Mouse (Mus musculus) cerebellum, adult 2 months (tissue): ENCODE measurements around the gene Slit3. TPM values are rescaled to one million over a fixed set of nuclear protein-coding genes. Genes with fewer than 3 reads are reported as not detected.

ENCODE experiments used
- DNase-seq, 2 experiments: peaks; one replicate each; pipeline ENCODE4 v3.0.0; 2021
- H3K27ac ChIP-seq: fragments of 200-500 bp; 2 replicates; pipeline ENCODE4 v1.5.1; 2012; ENCODE audit warnings: low read length, control low read depth, inconsistent platforms; ENCODE audit not compliant: insufficient read depth
- H3K27me3 ChIP-seq: fragments of 200-500 bp; 2 replicates; pipeline ENCODE4 v1.6.1; 2012; ENCODE audit warnings: inconsistent platforms, mild to moderate bottlenecking, low read length, moderate library complexity; ENCODE audit not compliant: control insufficient read depth, insufficient read depth
- H3K4me1 ChIP-seq: fragments of 200-500 bp; 2 replicates; pipeline ENCODE4 v1.6.1; 2011; ENCODE audit warnings: low read length; ENCODE audit not compliant: control insufficient read depth, insufficient read depth
- H3K4me3 ChIP-seq: fragments of 200-500 bp; replicated peaks from 2 replicates; pipeline ENCODE3; 2011; ENCODE audit warnings: mild to moderate bottlenecking, low read depth, low read length, control low read depth; ENCODE audit not compliant: insufficient read depth
- CTCF ChIP-seq: fragments of 200-500 bp; IDR thresholded peaks from 2 replicates; pipeline ENCODE4 v1.5.1; 2011; ENCODE audit warnings: low read depth, mild to moderate bottlenecking, control low read depth, low read length, moderate library complexity, borderline replicate concordance; ENCODE audit not compliant: insufficient read depth
- POLR2A ChIP-seq: fragments of 200-500 bp; IDR thresholded peaks from 2 replicates; pipeline ENCODE4 v1.6.1; 2011; ENCODE audit warnings: low read length, control low read depth, borderline replicate concordance; ENCODE audit not compliant: insufficient read depth
- WGBS: fragments of 180-500 bp; shearing (Covaris S2); methylation state at CpG from one replicate; pipeline ENCODE4 v1.1.7; 2018; 5-methylcytosine and 5-hydroxymethylcytosine counted together
- polyA plus RNA-seq: library from polyadenylated mRNA; depleted of rRNA; stranded (reverse); fragments of >200 nt; gene quantifications from 2 replicates; pipeline ENCODE4 v1.2.3, GENCODE M21; 2012

Gene Slit3
- polyA plus RNA-seq, 1 experiment, result 10.0 TPM

DNA sequence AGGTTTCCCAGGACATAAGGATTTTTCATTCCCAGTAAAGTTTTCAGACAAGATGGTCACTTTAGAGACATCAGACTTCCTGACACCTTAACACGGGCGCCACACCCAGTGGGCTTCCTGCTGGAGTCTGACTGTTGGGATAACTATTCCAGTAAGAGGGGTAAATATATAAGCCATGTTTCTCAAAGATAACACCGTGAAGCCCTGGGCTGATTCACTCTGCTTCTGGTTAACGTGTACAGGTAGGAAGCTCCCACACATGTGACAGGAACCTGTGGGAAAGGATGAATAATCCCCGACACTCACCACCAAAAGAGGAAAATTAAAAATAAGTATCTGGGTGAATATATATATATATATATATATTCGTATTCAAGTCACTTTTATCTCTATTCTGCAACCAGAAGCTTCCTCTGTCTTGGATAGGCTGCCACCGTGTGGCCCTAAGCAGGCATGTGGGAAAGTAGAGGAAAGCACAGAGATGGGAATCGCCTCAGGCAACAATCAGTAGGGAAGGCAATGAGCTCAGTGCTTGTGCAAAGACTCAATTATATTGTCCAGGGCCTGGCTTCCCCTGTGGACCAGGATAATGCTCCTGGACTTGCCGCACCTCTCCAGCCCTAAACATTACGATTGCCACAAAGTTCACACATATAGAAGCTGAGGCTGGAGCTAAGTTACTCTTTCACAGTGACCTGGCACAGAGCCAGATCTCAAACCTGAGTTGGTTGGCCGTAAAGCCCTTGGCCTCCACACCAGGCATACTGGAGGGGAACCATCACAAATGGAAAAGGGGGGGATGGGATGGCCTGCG, 286.5 kb downstream of the Slit3 start:
- Histone ChIP-seq H3K4me3 (no peak overlapping the region), H3K4me1 (peaks cover 6% of the 10 kb centered on the region), H3K27me3 (no peaks in the 10 kb centered on the region), H3K27ac (no peak overlapping the region)
- peak; percentile 89 for TF ChIP-seq CTCF
- TF ChIP-seq POLR2A, result no peak
- WGBS, result 35% methylated on average over 12 of the region's 12 CpGs
- DNase-seq, result peak; percentile 84 to 86

DNA sequence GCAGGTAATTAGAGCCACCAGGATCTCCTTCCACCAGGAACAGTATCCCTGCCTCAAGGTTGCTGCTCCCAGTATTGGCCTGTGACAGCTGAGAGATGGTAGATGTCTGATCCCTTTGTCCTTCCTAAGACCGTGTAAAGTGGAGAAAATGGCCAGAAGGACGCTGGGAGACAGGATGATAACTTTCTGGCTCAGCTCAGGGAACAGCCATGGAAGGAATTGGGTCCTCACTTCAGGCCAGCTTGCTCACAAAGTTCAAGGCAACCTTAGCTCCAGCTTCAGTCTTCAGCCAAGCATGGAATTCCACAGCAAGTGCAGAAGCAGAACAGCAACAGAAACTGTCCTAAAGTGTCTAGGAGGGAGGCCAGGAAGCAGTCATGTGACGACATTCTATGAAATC, 289.4 kb downstream of the Slit3 start:
- Histone ChIP-seq H3K27ac (no peak overlapping the region), H3K4me3 (no peak overlapping the region), H3K4me1 (peaks cover 6% of the 10 kb centered on the region), H3K27me3 (no peaks in the 10 kb centered on the region)
- WGBS, result 71% methylated on average over 3 of the region's 3 CpGs
- no peak for TF ChIP-seq POLR2A
- no peak for TF ChIP-seq CTCF
- no peak for DNase-seq

DNA sequence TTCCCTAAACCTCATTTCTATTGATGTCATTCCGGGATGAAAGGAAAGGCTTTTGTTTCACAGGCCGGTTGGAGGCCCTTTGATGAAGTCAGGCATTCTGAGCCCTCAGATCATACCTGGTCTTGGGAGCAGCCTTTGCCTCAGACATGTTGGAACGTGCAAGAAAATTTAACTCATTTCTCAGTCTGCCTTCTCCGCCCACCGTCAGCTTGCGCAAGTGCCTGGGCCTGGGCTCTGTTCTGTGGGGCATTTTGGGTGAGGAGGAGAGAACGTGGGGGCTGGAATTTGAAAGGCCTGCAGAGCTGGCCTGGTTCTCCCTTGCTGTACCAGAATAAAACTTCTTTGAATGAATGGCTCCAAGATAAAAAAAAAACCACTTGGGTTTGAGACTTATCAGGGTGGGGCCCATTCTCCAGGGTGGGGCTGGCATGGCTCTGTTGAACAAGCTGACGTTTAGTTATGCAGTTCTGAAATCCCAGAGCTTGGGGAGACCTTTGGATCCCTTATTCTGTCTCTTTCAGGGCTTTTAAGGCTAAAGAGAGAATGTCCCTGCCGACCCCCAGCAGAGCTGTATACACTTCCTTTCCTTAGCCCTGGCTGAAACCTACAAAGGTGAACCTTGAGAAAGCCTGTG, 294.9 kb downstream of the Slit3 start:
- Histone ChIP-seq H3K4me3 (no peak overlapping the region), H3K27me3 (no peaks in the 10 kb centered on the region), H3K27ac (no peak overlapping the region), H3K4me1 (peaks cover 9% of the 10 kb centered on the region)
- 86% methylated on average over 9 of the region's 9 CpGs for WGBS
- TF ChIP-seq CTCF, result no peak
- no peak for TF ChIP-seq POLR2A
- no peak for DNase-seq

DNA sequence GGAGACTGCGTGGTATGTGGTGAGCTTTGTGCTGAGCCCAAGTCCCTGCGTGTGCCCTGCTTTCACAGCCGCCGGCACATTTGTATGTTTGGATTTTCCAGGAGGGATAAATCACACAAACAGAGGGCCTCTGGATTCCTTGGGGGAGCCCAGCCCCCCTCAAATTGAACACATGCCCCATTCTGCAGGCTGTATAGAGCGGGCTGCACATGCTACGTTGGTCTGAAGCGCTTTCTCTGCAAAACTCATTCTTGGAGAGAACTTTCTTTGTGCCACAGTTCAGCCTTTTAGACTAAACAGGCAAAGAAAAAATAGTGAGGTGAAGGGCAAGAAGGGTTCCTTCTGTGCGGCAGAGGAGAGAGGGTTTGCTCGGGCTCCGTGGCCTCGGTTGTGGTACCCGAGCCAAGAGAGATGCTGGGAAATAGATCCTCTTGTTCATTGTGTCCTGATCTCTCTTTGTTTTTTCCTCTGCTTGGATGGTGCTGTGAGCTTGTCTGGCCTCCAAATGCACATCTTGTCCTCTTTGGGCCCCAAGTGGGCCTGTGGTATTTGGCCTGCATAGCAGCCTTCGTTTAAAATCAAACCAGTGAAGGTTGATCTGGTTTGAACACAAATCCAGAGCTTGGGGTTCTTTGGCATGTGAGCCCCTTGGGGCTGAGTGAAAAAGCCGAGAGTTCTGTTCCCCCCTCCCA, 295.5 kb downstream of the Slit3 start:
- DNase-seq, result peak in 1 of 2 experiments; percentile 17
- TF ChIP-seq POLR2A (no peak), CTCF (no peak)
- Histone ChIP-seq H3K27ac (no peak overlapping the region), H3K27me3 (no peaks in the 10 kb centered on the region), H3K4me1 (peaks cover 9% of the 10 kb centered on the region), H3K4me3 (no peak overlapping the region)
- WGBS, result 57% methylated on average over 14 of the region's 14 CpGs

DNA sequence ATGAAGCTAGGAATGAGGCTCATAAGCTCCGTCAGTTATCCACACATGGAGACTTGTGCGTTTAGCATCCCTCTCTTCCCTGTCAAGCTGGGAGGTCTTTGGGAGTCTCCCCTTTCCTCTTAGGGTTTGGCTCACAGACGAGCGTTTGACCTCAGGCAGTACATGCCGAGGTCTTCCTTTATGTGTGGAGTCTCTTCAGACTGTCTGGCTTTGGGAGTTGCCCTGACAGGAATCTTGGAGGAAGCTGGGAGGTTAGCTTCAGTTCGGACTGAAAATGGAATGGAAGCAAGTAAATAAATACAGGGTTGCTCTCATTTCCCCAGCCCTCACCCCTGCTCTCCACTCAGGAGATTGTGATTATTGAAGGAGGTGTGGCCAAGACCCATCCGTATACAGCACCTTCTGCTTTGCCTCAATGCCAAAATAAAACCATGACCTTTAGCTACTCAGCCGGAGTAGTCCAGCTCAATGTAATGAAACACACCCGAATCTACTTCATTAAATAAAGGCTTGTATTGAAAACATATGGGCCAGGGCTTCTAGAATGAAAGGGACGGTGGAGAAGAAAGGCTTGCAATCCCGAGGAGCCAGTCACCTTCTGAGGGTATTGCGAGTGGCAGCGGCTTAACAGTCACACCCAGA, 297.0 kb downstream of the Slit3 start:
- no peak for DNase-seq
- no peaks in the 10 kb centered on the region for H3K27me3 ChIP-seq
- TF ChIP-seq POLR2A, result no peak
- TF ChIP-seq CTCF, result no peak
- H3K4me3 ChIP-seq, result no peak overlapping the region
- peaks cover 9% of the 10 kb centered on the region for H3K4me1 ChIP-seq
- no peak overlapping the region for H3K27ac ChIP-seq
- 79% methylated on average over 13 of the region's 13 CpGs for whole genome bisulfite sequencing

DNA sequence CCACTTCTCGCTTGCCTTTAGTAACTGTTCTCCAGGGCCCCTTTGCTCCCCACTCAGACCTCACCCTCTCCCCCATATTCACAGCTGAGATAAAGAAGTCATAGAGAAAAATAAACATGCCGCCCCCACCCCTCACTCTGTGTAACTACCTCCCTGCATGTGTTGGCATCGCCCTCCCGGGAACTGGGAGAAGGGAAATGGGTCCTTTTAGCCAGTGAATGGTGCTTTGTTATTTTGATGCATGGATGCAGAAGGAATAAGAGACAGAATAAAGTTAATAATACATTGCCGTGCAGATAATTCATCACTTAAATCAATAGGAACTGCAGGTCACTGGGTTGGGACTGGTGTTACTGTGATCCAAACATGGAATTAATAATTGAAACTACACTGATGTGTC, 298.0 kb downstream of the Slit3 start:
- no peak overlapping the region for H3K4me3 ChIP-seq

DNA sequence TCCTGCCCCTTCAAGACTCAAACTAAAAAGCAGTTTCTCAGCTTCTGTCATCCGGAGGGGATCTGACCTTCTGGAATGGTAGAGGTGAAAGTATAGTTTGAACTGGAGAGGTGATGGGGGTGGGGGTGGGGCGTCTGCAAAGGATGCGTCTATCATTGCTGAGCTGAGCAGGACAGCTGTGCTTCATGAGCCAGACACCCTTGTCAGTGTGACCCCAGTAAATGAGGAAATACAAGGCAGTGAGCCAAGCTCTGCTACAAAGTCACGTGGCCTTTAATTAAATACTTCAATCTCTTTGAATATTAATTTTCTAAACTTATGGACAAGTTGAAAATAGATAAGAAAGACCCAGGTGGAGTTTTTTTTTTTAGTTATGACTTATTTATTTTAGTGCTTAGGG, 300.7 kb downstream of the Slit3 start:
- Histone ChIP-seq H3K27ac (no peak overlapping the region), H3K4me1 (peaks cover 9% of the 10 kb centered on the region), H3K27me3 (no peaks in the 10 kb centered on the region), H3K4me3 (no peak overlapping the region)
- 65% methylated on average over 4 of the region's 4 CpGs for WGBS
- no peak for DNase-seq
- no peak for TF ChIP-seq POLR2A
- no peak for TF ChIP-seq CTCF

More for the DNA sequence above, 298.0 kb downstream of the Slit3 start:
- no peak for TF ChIP-seq CTCF
- no peak for TF ChIP-seq POLR2A
- no peak for DNase-seq
- H3K27ac ChIP-seq, result no peak overlapping the region
- H3K4me1 ChIP-seq, result peaks cover 9% of the 10 kb centered on the region
- H3K27me3 ChIP-seq, result no peaks in the 10 kb centered on the region
- 87% methylated on average over 5 of the region's 5 CpGs for WGBS

DNA sequence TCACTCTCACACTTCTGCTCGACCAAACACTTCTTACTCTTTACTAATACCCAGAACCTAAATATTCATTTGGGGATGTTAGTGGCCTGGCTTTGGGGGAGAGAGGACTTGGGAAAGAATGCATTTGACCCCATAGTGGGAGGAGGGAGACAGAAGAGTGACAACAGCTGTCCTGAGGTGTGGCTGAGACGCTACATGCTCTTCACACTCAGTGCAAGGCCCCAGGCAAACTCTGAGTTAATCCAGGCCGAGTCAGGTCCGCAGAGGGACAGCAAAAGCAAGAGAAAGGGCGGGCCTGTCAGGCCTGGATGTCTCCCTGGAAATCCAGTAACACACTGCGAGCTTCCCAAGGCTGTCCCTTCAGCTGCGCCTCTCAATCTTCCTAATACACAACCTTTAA, 307.0 kb downstream of the Slit3 start:
- DNase-seq, result no peak
- Histone ChIP-seq H3K4me1 (no peaks in the 10 kb centered on the region), H3K27me3 (no peaks in the 10 kb centered on the region), H3K27ac (no peak overlapping the region), H3K4me3 (no peak overlapping the region)
- TF ChIP-seq CTCF (no peak), POLR2A (no peak)
- 80% methylated on average over 7 of the region's 7 CpGs for WGBS
